Mouse (Mus musculus) kidney, embryonic 15.5 days (tissue): ENCODE results near the gene Rab11fip5. TPM values are rescaled to one million over a fixed set of nuclear protein-coding genes. Genes with fewer than 3 reads are reported as not detected.

Source experiments
- ATAC-seq: fragments of 200-750 bp; cut with Nextera tagmentation; replicated peaks from 2 replicates; pipeline ENCODE4 v1.8.0; 2017; ENCODE audit warnings: moderate TSS enrichment; ENCODE audit not compliant: low FRiP score
- H3K27ac ChIP-seq: fragments of 300-500 bp; sonication (generic); 2 replicates; pipeline ENCODE4 v1.5.1; 2015; ENCODE audit warnings: mild to moderate bottlenecking, inconsistent platforms
- H3K27me3 ChIP-seq: fragments of 300-500 bp; sonication (generic); 2 replicates; pipeline ENCODE4 v1.6.1; 2015; ENCODE audit warnings: inconsistent platforms
- H3K36me3 ChIP-seq: fragments of 300-500 bp; sonication (generic); 2 replicates; pipeline ENCODE4 v1.6.1; 2015; ENCODE audit warnings: inconsistent platforms
- H3K4me1 ChIP-seq: fragments of 300-500 bp; sonication (generic); 2 replicates; pipeline ENCODE4 v1.6.1; 2015; ENCODE audit warnings: inconsistent platforms
- H3K4me2 ChIP-seq: fragments of 300-500 bp; sonication (generic); 2 replicates; pipeline ENCODE4 v1.6.1; 2015; ENCODE audit warnings: moderate library complexity, mild to moderate bottlenecking, inconsistent platforms
- H3K4me3 ChIP-seq: fragments of 300-500 bp; sonication (generic); replicated peaks from 2 replicates; pipeline ENCODE4 v1.5.1; 2015; ENCODE audit warnings: mild to moderate bottlenecking, inconsistent platforms
- H3K9ac ChIP-seq: fragments of 300-500 bp; sonication (generic); 2 replicates; pipeline ENCODE4 v1.6.1; 2015; ENCODE audit warnings: mild to moderate bottlenecking, inconsistent platforms
- H3K9me3 ChIP-seq: fragments of 300-500 bp; sonication (generic); replicated peaks from 2 replicates; pipeline ENCODE4 v1.6.1; 2016; ENCODE audit warnings: inconsistent platforms
- WGBS: fragments of 180-500 bp; shearing (Covaris S2); methylation state at CpG from one replicate; pipeline ENCODE4 v1.1.7; 2015; ENCODE audit warnings: mixed read lengths; 5-methylcytosine and 5-hydroxymethylcytosine counted together
- polyA plus RNA-seq: library from polyadenylated mRNA; unstranded; fragments of >200 nt; fragmentation: Nextera tagmentation; extraction: Ambion mirVana; gene quantifications from 2 replicates; pipeline ENCODE4 v1.2.1, GENCODE M21; 2015

Gene Rab11fip5
- polyA plus RNA-seq, 1 experiment from 2014 or later = 13.8 TPM

DNA sequence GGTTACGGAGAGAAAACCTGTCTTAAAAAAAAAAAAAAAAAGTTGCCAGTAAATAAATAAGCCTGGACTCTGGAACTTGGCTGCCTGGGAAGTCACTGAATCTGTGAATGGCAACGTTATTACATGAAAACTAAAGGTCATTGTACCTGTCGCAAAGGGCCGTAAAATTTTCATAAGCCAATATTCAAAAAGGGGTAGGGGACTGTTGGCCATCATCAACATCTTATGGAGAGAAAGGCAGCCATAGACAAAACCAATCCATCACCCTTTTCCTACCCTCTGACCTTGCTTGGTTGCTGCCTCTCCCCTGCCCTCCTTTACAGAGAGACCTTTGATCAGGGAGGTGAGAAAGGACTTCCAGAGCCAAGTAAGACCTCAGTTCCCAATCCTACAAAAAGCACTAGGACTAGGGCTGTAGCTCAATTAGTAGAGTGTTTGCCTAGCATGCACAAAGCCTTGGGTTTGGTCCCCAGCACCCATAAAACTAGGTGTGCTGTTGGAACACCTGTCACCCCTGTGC, 44.7 kb downstream of the Rab11fip5 start:
- H3K4me3 ChIP-seq = no peak overlapping the region
- H3K9ac ChIP-seq = no peak overlapping the region
- no peak overlapping the region for H3K27ac ChIP-seq
- H3K27me3 ChIP-seq = peaks cover 13% of the 10 kb centered on the region; the same call in 1 of the 2 replicates
- H3K36me3 ChIP-seq = no peaks in the 10 kb centered on the region
- H3K9me3 ChIP-seq = no peaks in the 10 kb centered on the region
- no peak overlapping the region for H3K4me2 ChIP-seq
- ATAC-seq = no peak
- H3K4me1 ChIP-seq = peaks cover 31% of the 10 kb centered on the region
- 89% methylated on average over 4 of the region's 4 CpGs for WGBS

DNA sequence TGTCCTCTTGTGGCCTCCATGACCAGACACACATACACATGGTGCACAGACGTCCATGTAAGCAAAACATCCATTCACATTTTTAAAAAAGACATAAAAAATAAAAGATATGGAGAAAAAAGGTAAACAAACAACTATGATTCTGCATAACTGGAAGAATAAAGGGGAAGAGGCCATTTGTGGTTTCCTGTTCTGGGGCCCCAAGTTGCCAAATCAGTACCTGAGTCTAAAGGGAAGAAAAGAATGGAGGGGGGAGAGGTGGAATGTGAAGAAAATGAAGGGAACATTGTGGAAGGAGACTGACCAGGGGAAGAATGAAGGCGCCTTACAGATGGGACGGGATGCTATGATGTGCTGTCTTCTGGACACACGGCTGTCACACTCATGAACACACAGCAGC, 47.9 kb downstream of the Rab11fip5 start:
- no peak for ATAC-seq
- Histone ChIP-seq H3K4me3 (no peak overlapping the region), H3K4me1 (peaks cover 13% of the 10 kb centered on the region), H3K4me2 (no peak overlapping the region), H3K9ac (no peak overlapping the region), H3K27me3 (peaks cover 11% of the 10 kb centered on the region; the same call in 1 of the 2 replicates), H3K27ac (no peak overlapping the region), H3K9me3 (no peaks in the 10 kb centered on the region), H3K36me3 (no peaks in the 10 kb centered on the region)
- 85% methylated on average over 4 of the region's 4 CpGs for WGBS

DNA sequence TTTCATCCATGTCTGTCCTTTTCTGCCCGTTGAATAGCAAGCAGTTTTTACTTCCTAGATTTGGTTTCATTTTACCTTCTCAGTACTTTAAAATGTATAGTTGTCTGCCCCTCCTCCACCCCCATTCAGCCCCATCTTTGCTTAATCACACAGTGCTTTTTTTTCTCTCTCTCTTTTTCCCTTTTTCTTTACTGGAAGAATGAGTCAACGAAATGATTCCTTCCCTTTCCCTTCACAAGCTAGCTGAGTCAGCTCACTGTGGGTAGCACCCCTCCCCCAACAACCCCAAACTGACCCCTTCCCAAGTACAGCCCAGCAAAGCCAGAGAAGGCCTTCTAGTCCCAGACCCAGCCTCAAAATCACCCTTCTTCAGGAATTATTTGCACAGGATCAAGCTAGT, 49.3 kb downstream of the Rab11fip5 start:
- no peak for ATAC-seq
- Histone ChIP-seq H3K9ac (no peak overlapping the region), H3K4me3 (no peak overlapping the region), H3K4me2 (no peak overlapping the region), H3K27me3 (no peaks in the 10 kb centered on the region), H3K4me1 (peaks cover 9% of the 10 kb centered on the region; the same call in 1 of the 2 replicates), H3K9me3 (no peaks in the 10 kb centered on the region), H3K36me3 (no peaks in the 10 kb centered on the region), H3K27ac (no peak overlapping the region)
- 31% methylated on average over 2 of the region's 2 CpGs for WGBS

DNA sequence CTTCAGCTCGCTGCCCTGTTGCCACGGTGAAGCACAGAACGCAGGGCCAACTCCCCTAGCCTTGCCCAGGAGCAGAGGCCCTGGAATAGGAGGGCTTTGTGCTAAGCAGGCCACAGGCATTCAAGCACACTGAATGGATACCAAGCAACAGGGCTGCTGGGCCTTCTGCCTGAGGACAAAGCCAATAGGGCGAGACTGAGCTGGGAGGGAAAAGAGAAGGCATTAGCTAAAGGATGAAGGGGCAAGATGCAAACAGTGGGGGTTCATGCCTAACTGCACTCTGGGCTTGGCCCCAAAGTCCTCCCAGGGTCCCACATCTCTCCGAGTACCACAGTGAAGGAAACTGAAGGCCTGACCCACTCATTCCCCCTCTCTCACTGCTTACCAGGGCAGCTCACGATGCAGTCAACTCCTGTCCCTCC, 54.0 kb downstream of the Rab11fip5 start:
- ATAC-seq = no peak
- H3K4me1 ChIP-seq = peaks cover 6% of the 10 kb centered on the region; the same call in 1 of the 2 replicates
- H3K4me3 ChIP-seq = no peak overlapping the region
- no peaks in the 10 kb centered on the region for H3K9me3 ChIP-seq
- H3K27ac ChIP-seq = no peak overlapping the region
- H3K4me2 ChIP-seq = no peak overlapping the region
- peaks cover 13% of the 10 kb centered on the region; the same call in 1 of the 2 replicates for H3K36me3 ChIP-seq
- no peaks in the 10 kb centered on the region for H3K27me3 ChIP-seq
- 74% methylated on average over 6 of the region's 6 CpGs for WGBS
- H3K9ac ChIP-seq = no peak overlapping the region

DNA sequence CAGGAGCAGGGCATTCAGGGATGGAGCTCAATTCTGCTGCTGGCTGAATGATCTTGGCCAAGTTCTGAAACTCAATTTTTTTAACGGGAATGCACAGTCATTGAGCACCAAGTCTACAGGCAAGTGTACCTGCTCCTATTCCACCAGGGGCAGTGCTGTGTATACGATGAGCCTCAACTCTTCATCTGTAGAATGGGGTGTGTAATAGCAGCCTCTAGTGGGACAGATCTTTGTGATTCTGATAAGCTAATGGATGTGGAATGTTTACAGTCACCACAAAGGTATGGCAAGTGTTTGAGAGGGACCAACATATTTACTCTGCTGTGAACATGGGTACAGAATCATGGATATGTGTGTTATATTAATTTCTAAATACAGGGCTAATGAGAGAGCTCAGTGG, 58.2 kb downstream of the Rab11fip5 start:
- no peak overlapping the region for H3K9ac ChIP-seq
- H3K9me3 ChIP-seq = no peaks in the 10 kb centered on the region
- no peaks in the 10 kb centered on the region; the same call in 1 of the 2 replicates for H3K4me1 ChIP-seq
- no peak overlapping the region for H3K4me3 ChIP-seq
- H3K27ac ChIP-seq = no peak overlapping the region
- peaks cover 13% of the 10 kb centered on the region; the same call in 1 of the 2 replicates for H3K36me3 ChIP-seq
- H3K27me3 ChIP-seq = no peaks in the 10 kb centered on the region
- ATAC-seq = no peak
- 88% methylated on average over 2 of the region's 2 CpGs for WGBS
- H3K4me2 ChIP-seq = no peak overlapping the region

- H3K27me3 ChIP-seq = no peaks in the 10 kb centered on the region
- 33% methylated on average over 9 of the region's 9 CpGs for WGBS
- no peak overlapping the region for H3K9ac ChIP-seq
- no peak overlapping the region for H3K4me2 ChIP-seq
- H3K4me1 ChIP-seq = no peaks in the 10 kb centered on the region; the same call in 1 of the 2 replicates
- no peaks in the 10 kb centered on the region for H3K9me3 ChIP-seq
- H3K27ac ChIP-seq = no peak overlapping the region
- H3K36me3 ChIP-seq = peaks cover 7% of the 10 kb centered on the region; the same call in 1 of the 2 replicates
- ATAC-seq = no peak
- H3K4me3 ChIP-seq = no peak overlapping the region
These were observed 60.2 kb downstream of the Rab11fip5 start for GRCm38 (mm10) chr6:85314064-85314798.

DNA sequence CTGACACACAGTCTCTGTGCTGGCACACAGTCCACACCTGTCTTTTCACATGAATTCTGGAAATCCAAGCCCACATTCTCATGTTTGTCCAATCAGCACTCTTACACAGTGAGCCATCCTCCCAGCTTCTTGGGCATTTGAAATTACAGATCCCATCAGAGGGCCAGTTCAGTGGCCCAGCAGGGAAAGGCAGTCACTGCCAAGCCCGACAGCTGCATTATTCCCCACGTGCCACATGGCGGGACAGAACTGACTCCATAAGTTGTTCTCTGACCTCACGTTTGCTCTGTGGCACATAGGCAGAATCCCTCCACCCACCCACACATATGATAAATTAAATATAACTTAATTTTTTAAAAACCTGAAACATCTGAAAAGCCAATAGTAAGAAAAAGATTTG, 66.5 kb downstream of the Rab11fip5 start:
- Histone ChIP-seq H3K4me2 (no peak overlapping the region), H3K4me1 (peaks cover 4% of the 10 kb centered on the region), H3K4me3 (no peak overlapping the region), H3K9ac (no peak overlapping the region), H3K27ac (no peak overlapping the region), H3K27me3 (no peaks in the 10 kb centered on the region), H3K36me3 (no peaks in the 10 kb centered on the region), H3K9me3 (no peaks in the 10 kb centered on the region)
- WGBS = 79% methylated on average over 4 of the region's 4 CpGs
- no peak for ATAC-seq

DNA sequence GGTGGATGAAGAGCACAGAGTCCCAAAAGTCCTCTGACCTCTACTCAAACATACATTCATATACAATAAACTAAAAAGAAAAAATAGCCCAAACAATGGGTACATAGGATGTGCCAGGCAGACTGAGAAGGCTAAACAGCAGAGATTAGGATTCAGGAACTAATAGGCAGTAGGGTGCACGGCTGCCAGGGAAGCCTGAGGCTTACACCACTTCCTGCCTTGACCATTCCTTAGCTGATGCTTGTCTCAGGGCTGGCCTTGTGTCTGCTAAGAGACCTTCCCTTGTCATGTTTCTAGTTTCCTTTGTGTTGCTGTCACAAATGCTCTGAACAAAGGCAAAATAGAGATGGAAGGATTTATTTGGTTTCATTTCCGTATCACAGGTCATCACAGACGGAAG, 68.1 kb downstream of the Rab11fip5 start:
- Histone ChIP-seq H3K9ac (no peak overlapping the region), H3K27ac (no peak overlapping the region), H3K4me3 (no peak overlapping the region), H3K36me3 (no peaks in the 10 kb centered on the region), H3K27me3 (no peaks in the 10 kb centered on the region), H3K9me3 (no peaks in the 10 kb centered on the region), H3K4me2 (no peak overlapping the region), H3K4me1 (peaks cover 12% of the 10 kb centered on the region)
- ATAC-seq = no peak
- WGBS = 85% methylated on average over 3 of the region's 3 CpGs

- ATAC-seq = no peak
- no peak overlapping the region for H3K4me2 ChIP-seq
- no peaks in the 10 kb centered on the region for H3K36me3 ChIP-seq
- H3K4me1 ChIP-seq = peaks cover 12% of the 10 kb centered on the region
- no peaks in the 10 kb centered on the region for H3K27me3 ChIP-seq
- H3K27ac ChIP-seq = no peak overlapping the region
- H3K9ac ChIP-seq = no peak overlapping the region
- H3K4me3 ChIP-seq = no peak overlapping the region
- H3K9me3 ChIP-seq = no peaks in the 10 kb centered on the region
These were observed 68.6 kb downstream of the Rab11fip5 start for GRCm38 (mm10) chr6:85305826-85306225.

DNA sequence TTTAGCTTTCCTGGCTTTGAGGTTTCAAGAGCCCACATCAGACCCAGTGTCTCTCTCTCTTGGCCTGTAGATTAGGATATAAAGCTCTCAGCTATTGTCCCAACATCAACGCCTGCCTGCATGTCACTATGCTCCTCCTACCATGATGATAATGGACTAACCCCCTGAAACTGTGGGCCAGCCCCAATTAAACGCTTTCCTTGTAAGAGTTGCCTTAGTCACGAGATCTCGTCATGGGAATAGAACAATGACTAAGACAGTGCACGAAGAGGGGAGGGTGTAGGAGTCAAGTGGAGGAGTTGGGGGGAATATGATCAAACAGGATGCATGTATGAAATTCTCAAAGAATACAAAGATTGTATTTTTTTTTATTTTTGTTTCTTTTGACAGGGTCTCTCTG, 69.5 kb downstream of the Rab11fip5 start:
- 88% methylated on average over 5 of the region's 5 CpGs for WGBS
- H3K4me3 ChIP-seq = no peak overlapping the region
- H3K9ac ChIP-seq = no peak overlapping the region
- no peaks in the 10 kb centered on the region for H3K36me3 ChIP-seq
- peaks cover 12% of the 10 kb centered on the region for H3K4me1 ChIP-seq
- H3K4me2 ChIP-seq = no peak overlapping the region
- no peaks in the 10 kb centered on the region for H3K9me3 ChIP-seq
- no peak overlapping the region for H3K27ac ChIP-seq
- H3K27me3 ChIP-seq = no peaks in the 10 kb centered on the region
- no peak for ATAC-seq

- Histone ChIP-seq H3K36me3 (no peaks in the 10 kb centered on the region), H3K4me1 (peaks cover 12% of the 10 kb centered on the region), H3K4me2 (no peak overlapping the region), H3K9me3 (no peaks in the 10 kb centered on the region), H3K9ac (no peak overlapping the region), H3K27ac (peak overlapping the region; percentile 51), H3K27me3 (no peaks in the 10 kb centered on the region), H3K4me3 (no peak overlapping the region)
- ATAC-seq = no peak
- 60% methylated on average over 3 of the region's 3 CpGs for WGBS
These were observed 71.9 kb downstream of the Rab11fip5 start for GRCm38 (mm10) chr6:85302326-85303055.
